ENCODE assay signal across 17 mouse cellular contexts in genomic region chr5:118015669-118016068, GRCm38 (mm10). TPM values are rescaled to one million over a fixed set of nuclear protein-coding genes. Genes with fewer than 3 reads are reported as not detected.
"Had no signal": no experiment of that assay in that cellular context is flagged by ENCODE, and none has a peak within 500 bp of the region (broad histone marks: within the 10 kb centered on the region; RNA-seq: fewer than 3 reads in every experiment).

No protein-coding gene starts in this region.

- H3K9ac ChIP-seq: heart, embryonic 13.5 days; heart, embryonic 15.5 days; hindbrain, embryonic 13.5 days; hindbrain, embryonic 15.5 days; kidney, embryonic 15.5 days; limb, embryonic 15.5 days; liver, embryonic 12.5 days; liver, embryonic 14.5 days had no signal

- H3K9me3 ChIP-seq: heart, embryonic 10.5 days; heart, embryonic 13.5 days; heart, embryonic 15.5 days; hindbrain, embryonic 13.5 days; hindbrain, embryonic 15.5 days; kidney, embryonic 15.5 days; limb, embryonic 13.5 days; limb, embryonic 15.5 days; liver, embryonic 12.5 days had no signal

- ATAC-seq: hindbrain, postnatal 0 days; intestine, embryonic 16.5 days; liver, embryonic 12.5 days had no signal

- H3K4me2 ChIP-seq: heart, embryonic 13.5 days; heart, embryonic 15.5 days; hindbrain, embryonic 13.5 days; hindbrain, embryonic 15.5 days; kidney, embryonic 15.5 days; limb, embryonic 13.5 days; limb, embryonic 15.5 days; liver, embryonic 12.5 days had no signal

- H3K4me3 ChIP-seq: gastrocnemius, adult 2 months; heart, embryonic 10.5 days; heart, embryonic 13.5 days; heart, embryonic 15.5 days; hindbrain, embryonic 13.5 days; hindbrain, embryonic 15.5 days; kidney, embryonic 15.5 days; limb, embryonic 13.5 days; limb, embryonic 15.5 days; liver, embryonic 12.5 days had no signal

- H3K4me1 ChIP-seq: liver, embryonic 12.5 days had no signal

- H3K36me3 ChIP-seq: heart, embryonic 15.5 days; hindbrain, embryonic 15.5 days; limb, embryonic 15.5 days; liver, embryonic 12.5 days had no signal

- DNase-seq: layer of hippocampus, adult 9-11 months; layer of hippocampus, postnatal 36 days had no signal

- H3K27me3 ChIP-seq: hindbrain, embryonic 15.5 days; limb, embryonic 13.5 days; limb, embryonic 15.5 days had no signal

- H3K27ac ChIP-seq: gastrocnemius, adult 2 months; heart, embryonic 10.5 days; heart, embryonic 13.5 days; heart, embryonic 15.5 days; hindbrain, embryonic 13.5 days; hindbrain, embryonic 15.5 days; hindbrain, postnatal 0 days; kidney, postnatal 0 days; limb, embryonic 13.5 days; limb, embryonic 15.5 days; liver, embryonic 12.5 days; liver, embryonic 14.5 days had no signal

RNA-seq across cellular contexts. Expression of gene Tesc, which starts 11.9 kb away (rescaled TPM):
- total RNA-seq: hematopoietic stem cell, adult 5-6 weeks had no signal
